Mouse (Mus musculus): Measurements from ENCODE around the gene R3hdm2.

- TF ChIP-seq POLR2A (IDR thresholded peaks at IDR 0.05; ENCODE audit: insufficient read depth, low read depth, low read length) (no peak), CTCF (IDR thresholded peaks at IDR 0.05; ENCODE audit: insufficient read depth, low read depth, low read length) (no peak)
Measured at GRCm38 (mm10) chr10:127472722-127473121, 92.6 kb downstream of the R3hdm2 start.
